In genomic region chr1:54859876-54860275, GRCm38 (mm10) we compare ENCODE assay signal across 15 mouse cellular contexts.
A peak's percentile ranks its signal among the peaks of the same experiment; 100 is the strongest.
DNase-seq lines count a peak whose midpoint lies in the region; ATAC-seq lines count a peak whose summit lies in the region.
"Had no signal": no experiment of that assay in that cellular context is flagged by ENCODE, and none has a peak within 500 bp of the region (broad histone marks: within the 10 kb centered on the region; RNA-seq: fewer than 3 reads in every experiment).

No protein-coding gene starts in this region.

- no peak for ATAC-seq in kidney, embryonic 15.5 days (replicated peaks; ENCODE audit: low FRiP score)
- ATAC-seq: intestine, embryonic 15.5 days; Patski had no signal

- DNase-seq in cerebellum, postnatal 10 days = peak; percentile 63 to 67
- no peak for DNase-seq in cerebellum, postnatal 36 days
- peak; percentile 75 for DNase-seq in kidney, adult 9 months
- peak; percentile 21 for DNase-seq in R1 (ENCODE audit: low read depth, low spot score)
- peak; percentile 69 to 79 for DNase-seq in kidney, postnatal 36 days
- no peak for DNase-seq in left cerebral cortex, adult 11 months (ENCODE audit: low spot score)
- no peak for DNase-seq in gastrocnemius, postnatal 10 days
- DNase-seq: layer of hippocampus, adult 9-11 months had no signal

- no peak overlapping the region for H3K9ac ChIP-seq in kidney, embryonic 15.5 days
- H3K9ac ChIP-seq: hindbrain, embryonic 13.5 days; intestine, embryonic 15.5 days; limb, embryonic 15.5 days had no signal

- H3K4me1 ChIP-seq in kidney, embryonic 15.5 days = no peaks in the 10 kb centered on the region

- no peaks in the 10 kb centered on the region for H3K27me3 ChIP-seq in kidney, embryonic 15.5 days
- H3K27me3 ChIP-seq: hindbrain, embryonic 13.5 days; intestine, embryonic 15.5 days; limb, embryonic 15.5 days; Patski had no signal

- no peak overlapping the region for H3K4me2 ChIP-seq in kidney, embryonic 15.5 days
- H3K4me2 ChIP-seq: hindbrain, embryonic 13.5 days; intestine, embryonic 15.5 days; limb, embryonic 15.5 days had no signal

- no peak overlapping the region for H3K4me3 ChIP-seq in kidney, embryonic 15.5 days (replicated peaks)
- H3K4me3 ChIP-seq: forebrain, embryonic 10.5 days; hindbrain, embryonic 13.5 days; intestine, embryonic 15.5 days; limb, embryonic 15.5 days; myocyte had no signal

- no peak overlapping the region for H3K27ac ChIP-seq in kidney, embryonic 15.5 days
- H3K27ac ChIP-seq: forebrain, embryonic 10.5 days; hindbrain, embryonic 13.5 days; intestine, embryonic 15.5 days; limb, embryonic 15.5 days had no signal

- H3K36me3 ChIP-seq in kidney, embryonic 15.5 days = no peaks in the 10 kb centered on the region
- H3K36me3 ChIP-seq: forebrain, embryonic 10.5 days; hindbrain, embryonic 13.5 days; intestine, embryonic 15.5 days; limb, embryonic 15.5 days had no signal

- H3K9me3 ChIP-seq in kidney, embryonic 15.5 days (replicated peaks) = no peaks in the 10 kb centered on the region
- H3K9me3 ChIP-seq: forebrain, embryonic 10.5 days; hindbrain, embryonic 13.5 days; intestine, embryonic 15.5 days; limb, embryonic 15.5 days had no signal

Comparison
In these comparisons a context has a peak if more than half of its experiments do, and no peak if none do; other contexts are left out.
1. DNase-seq: peak in cerebellum, postnatal 10 days (2 of 2), kidney, adult 9 months (single experiment), R1 (single experiment) and kidney, postnatal 36 days (2 of 2); none in cerebellum, postnatal 36 days (0 of 2), left cerebral cortex, adult 11 months (single experiment) and gastrocnemius, postnatal 10 days (single experiment).